Mouse (Mus musculus) intestine, embryonic 15.5 days (tissue): ENCODE results near the gene Rgs21. TPM values are rescaled to one million over a fixed set of nuclear protein-coding genes. Genes with fewer than 3 reads are reported as not detected.

Experiments
- ATAC-seq: fragments of 200-750 bp; cut with Nextera tagmentation; 2 replicates; pipeline ENCODE4 v1.8.0; 2017; ENCODE audit warnings: moderate TSS enrichment, moderate library complexity
- H3K27ac ChIP-seq: fragments of 300-500 bp; sonication (generic); 2 replicates; pipeline ENCODE4 v1.5.1; 2015; ENCODE audit warnings: mild to moderate bottlenecking, inconsistent platforms
- H3K27me3 ChIP-seq: fragments of 300-500 bp; sonication (generic); replicated peaks from 2 replicates; pipeline ENCODE4 v1.6.1; 2015; ENCODE audit warnings: inconsistent platforms
- H3K36me3 ChIP-seq: fragments of 300-500 bp; sonication (generic); 2 replicates; pipeline ENCODE4 v1.6.1; 2015; ENCODE audit warnings: inconsistent platforms
- H3K4me1 ChIP-seq: fragments of 300-500 bp; sonication (generic); replicated peaks from 2 replicates; pipeline ENCODE4 v1.6.1; 2015; ENCODE audit warnings: inconsistent platforms
- H3K4me2 ChIP-seq: fragments of 300-500 bp; sonication (generic); replicated peaks from 2 replicates; pipeline ENCODE4 v1.6.1; 2015; ENCODE audit warnings: mild to moderate bottlenecking, inconsistent platforms
- H3K4me3 ChIP-seq: fragments of 300-500 bp; sonication (generic); replicated peaks from 2 replicates; pipeline ENCODE4 v1.5.1; 2015; ENCODE audit warnings: inconsistent platforms
- H3K9ac ChIP-seq: fragments of 300-500 bp; sonication (generic); 2 replicates; pipeline ENCODE4 v1.6.1; 2015; ENCODE audit warnings: inconsistent platforms
- H3K9me3 ChIP-seq: fragments of 300-500 bp; sonication (generic); 2 replicates; pipeline ENCODE4 v1.6.1; 2016; ENCODE audit warnings: inconsistent platforms
- WGBS: fragments of 180-500 bp; shearing (Covaris S2); methylation state at CpG from one replicate; pipeline ENCODE4 v1.1.7; 2015; 5-methylcytosine and 5-hydroxymethylcytosine counted together
- polyA plus RNA-seq: library from polyadenylated mRNA; unstranded; fragments of >200 nt; fragmentation: Nextera tagmentation; extraction: Ambion mirVana; gene quantifications from 2 replicates; pipeline ENCODE4 v1.2.1, GENCODE M21; 2015

The Rgs21 gene
- polyA plus RNA-seq, 1 experiment from 2014 or later: not detected

- no peaks in the 10 kb centered on the region for H3K27me3 ChIP-seq
- H3K9me3 ChIP-seq: no peaks in the 10 kb centered on the region
- H3K9ac ChIP-seq: no peak overlapping the region
- H3K4me1 ChIP-seq: no peaks in the 10 kb centered on the region
- H3K27ac ChIP-seq: no peak overlapping the region
- H3K4me3 ChIP-seq: no peak overlapping the region
- ATAC-seq: no peak
- H3K36me3 ChIP-seq: no peaks in the 10 kb centered on the region
- no peak overlapping the region for H3K4me2 ChIP-seq
Measured at GRCm38 (mm10) chr1:144498725-144499124, 68.7 kb downstream of the Rgs21 start.

- H3K27ac ChIP-seq: no peak overlapping the region
- 36% methylated on average over 3 of the region's 3 CpGs for WGBS
- no peak overlapping the region for H3K9ac ChIP-seq
- H3K4me3 ChIP-seq: no peak overlapping the region
- H3K27me3 ChIP-seq: no peaks in the 10 kb centered on the region
- no peak for ATAC-seq
- no peak overlapping the region for H3K4me2 ChIP-seq
- H3K9me3 ChIP-seq: no peaks in the 10 kb centered on the region
- no peaks in the 10 kb centered on the region for H3K36me3 ChIP-seq
- H3K4me1 ChIP-seq: no peaks in the 10 kb centered on the region
Measured at GRCm38 (mm10) chr1:144498051-144498450, 69.4 kb downstream of the Rgs21 start.

- ATAC-seq: no peak
- 82% methylated on average over 1 of the region's 1 CpGs for WGBS
- H3K4me3 ChIP-seq: no peak overlapping the region
- H3K9ac ChIP-seq: no peak overlapping the region
- H3K9me3 ChIP-seq: no peaks in the 10 kb centered on the region
- no peaks in the 10 kb centered on the region for H3K27me3 ChIP-seq
- no peak overlapping the region for H3K4me2 ChIP-seq
- no peaks in the 10 kb centered on the region for H3K36me3 ChIP-seq
- no peak overlapping the region for H3K27ac ChIP-seq
- H3K4me1 ChIP-seq: no peaks in the 10 kb centered on the region
Measured at GRCm38 (mm10) chr1:144493336-144493735, 74.1 kb downstream of the Rgs21 start.

GRCm38 (mm10) chr1:144488223-144488835 lies 79.1 kb downstream of the Rgs21 start:
- Histone ChIP-seq H3K4me3 (no peak overlapping the region), H3K27ac (no peak overlapping the region), H3K4me1 (no peaks in the 10 kb centered on the region), H3K36me3 (no peaks in the 10 kb centered on the region), H3K9ac (no peak overlapping the region), H3K27me3 (no peaks in the 10 kb centered on the region), H3K4me2 (no peak overlapping the region), H3K9me3 (no peaks in the 10 kb centered on the region)
- no peak for ATAC-seq
- 84% methylated on average over 5 of the region's 5 CpGs for WGBS

Other genes starting within 250 kb of the Rgs21 start
- 0.86 and 0.98 TPM in 2 replicates for gene Rgs18, start 207.8 kb upstream of the Rgs21 start, polyA plus RNA-seq